Mouse (Mus musculus) E14TG2a.4 (cell line): ENCODE measurements around the gene Prkg1.

Source experiments
- CTCF ChIP-seq: conservative IDR thresholded peaks from 2 replicates; pipeline ENCODE4 v1.5.1; 2014; ENCODE audit warnings: low read length
- NANOG ChIP-seq: IDR thresholded peaks from 2 replicates; pipeline ENCODE4 v1.6.1; 2014; ENCODE audit warnings: borderline replicate concordance, low read length, mixed read lengths
- POU5F1 ChIP-seq: IDR thresholded peaks from 2 replicates; pipeline ENCODE4 v1.6.1; 2014; ENCODE audit warnings: low read length, borderline replicate concordance

DNA sequence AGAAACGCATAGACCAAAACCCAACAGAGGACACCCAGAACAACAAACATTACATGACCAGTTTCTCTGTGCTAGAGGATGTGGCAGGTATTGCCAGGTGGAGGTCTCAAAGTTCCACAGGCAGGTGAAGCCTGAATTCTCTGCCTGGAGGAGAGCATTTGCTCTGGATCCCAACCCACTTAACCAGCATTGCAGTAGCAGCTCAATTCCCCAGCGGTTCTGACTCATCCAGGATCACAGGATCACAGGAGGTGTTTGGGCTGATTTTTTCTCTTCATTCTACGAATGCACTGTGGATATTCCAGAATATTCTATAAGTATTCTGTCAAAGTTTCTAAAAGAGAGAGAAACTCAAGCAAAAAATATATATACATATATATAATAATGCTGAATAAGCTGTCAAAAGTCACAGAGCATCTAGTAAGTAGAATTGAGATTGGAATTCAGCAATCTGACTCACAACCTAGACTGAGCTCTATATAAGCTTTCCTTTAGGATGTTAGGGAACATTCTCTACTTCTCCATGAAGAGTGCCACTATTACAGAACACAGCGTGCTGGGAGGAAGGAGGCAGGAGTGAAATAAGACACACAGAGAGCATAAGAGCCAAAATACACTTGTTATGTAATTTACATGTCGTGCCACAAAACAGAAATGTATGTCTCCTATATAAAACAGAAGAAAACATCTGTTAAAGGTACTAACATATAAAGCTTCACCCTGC lies 833.2 kb downstream of the Prkg1 start:
- TF ChIP-seq CTCF (no peak), POU5F1 (no peak), NANOG (no peak)
